Mouse (Mus musculus): ENCODE results near the gene Apol8.

DNA sequence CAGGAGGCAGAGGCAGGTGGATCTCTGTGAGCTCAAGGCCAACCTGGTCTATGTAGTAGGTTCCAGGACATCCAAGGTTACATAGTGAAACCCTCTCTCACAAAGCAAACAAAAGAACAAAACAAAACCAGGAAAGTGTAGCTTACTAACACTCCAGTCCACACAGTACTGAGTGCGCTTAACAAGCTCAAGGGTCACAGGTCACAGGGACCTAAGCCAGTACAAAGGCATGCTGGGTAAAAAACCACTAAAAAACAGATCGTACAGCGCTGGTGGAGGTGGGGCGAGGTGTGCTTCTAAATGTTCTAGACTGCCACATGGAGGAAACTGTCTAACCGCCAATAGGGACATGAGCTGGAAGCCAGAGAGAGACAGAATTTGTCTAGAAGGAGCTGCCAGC, 13.5 kb upstream of the Apol8 start:
- TF ChIP-seq CTCF (IDR thresholded peaks at IDR 0.05) (no peak), EP300 (IDR thresholded peaks at IDR 0.05) (no peak)

Data from lung, postnatal 0 days (tissue).